Mouse (Mus musculus) spleen, adult 10 weeks (tissue): ENCODE measurements around the gene Ppp1r1a. TPM values are rescaled to one million over a fixed set of nuclear protein-coding genes. Genes with fewer than 3 reads are reported as not detected.

Experiments used
- polyA plus RNA-seq: library from polyadenylated mRNA; stranded (reverse); fragments of 350-450 nt; fragmentation: Illumina TruSeq; extraction: RNeasy Lipid Tissue Mini Kit (QIAGEN cat#74804); gene quantifications from one replicate; pipeline ENCODE4 v1.2.3, GENCODE M21; 2015; ENCODE audit warnings: low replicate concordance; ENCODE audit not compliant: insufficient read depth

Ppp1r1a gene
- 0.43 TPM for polyA plus RNA-seq

GRCm38 (mm10) chr15:103537822-103538213 lies at the start of gene Ppp1r1a:
Gene Ppp1r1a, minus strand, starts transcription at chr15:103538003.

GRCm38 (mm10) chr15:103564981-103565380 lies 27.2 kb upstream of the Ppp1r1a start, which contains the start of gene Glycam1:
Gene Glycam1, minus strand, starts transcription at chr15:103565081.

GRCm38 (mm10) chr15:103502435-103503250 lies 35.2 kb downstream of the Ppp1r1a start, which contains the start of gene Pde1b:
Gene Pde1b, plus strand, starts transcription at chr15:103503034.

Other genes starting within 250 kb of the Ppp1r1a start
- gene Gpr84, start 227.4 kb downstream of the Ppp1r1a start, polyA plus RNA-seq = not detected
- 6.2 TPM for gene Zfp385a, start 197.9 kb downstream of the Ppp1r1a start, polyA plus RNA-seq
- gene Itga5, start 171.2 kb downstream of the Ppp1r1a start, polyA plus RNA-seq = 4.0 TPM
- not detected for gene Gtsf1, start 107.5 kb downstream of the Ppp1r1a start, polyA plus RNA-seq
- gene Gtsf2, start 89.5 kb downstream of the Ppp1r1a start, polyA plus RNA-seq = not detected
- gene Nckap1l, start 84.2 kb downstream of the Ppp1r1a start, polyA plus RNA-seq = 237 TPM
- 39.4 TPM for gene Pde1b, start 35.0 kb downstream of the Ppp1r1a start, polyA plus RNA-seq
- not detected for gene Glycam1, start 27.1 kb upstream of the Ppp1r1a start, polyA plus RNA-seq
- not detected for gene Mucl1, start 217.5 kb upstream of the Ppp1r1a start, polyA plus RNA-seq